Mouse (Mus musculus): ENCODE data around the gene Clmn. TPM values are rescaled to one million over a fixed set of nuclear protein-coding genes. Genes with fewer than 3 reads are reported as not detected.
"Not testable (repeated sequence)": the region's sequence is repeated elsewhere in the genome, so short reads cannot be mapped to it uniquely, and the experiment has no call there.

Gene Clmn
- total RNA-seq, 2 experiments from 2014 or later, result 1.8 to 3.2 TPM

GRCm38 (mm10) chr12:104733165-104733564 is 131.7 kb downstream of the Clmn start:
- no peak for DNase-seq
- intact Hi-C loops (cut with DNase I), result no loop called here

GRCm38 (mm10) chr12:104731782-104732181 is 133.1 kb downstream of the Clmn start:
- DNase-seq, result no peak
- intact Hi-C loops (cut with DNase I), result no loop called here

GRCm38 (mm10) chr12:104726436-104726835 is 138.4 kb downstream of the Clmn start:
- intact Hi-C loops (cut with DNase I); DNase-seq: not testable (repeated sequence)

- intact Hi-C loops (cut with DNase I), result no loop called here
Observed at GRCm38 (mm10) chr12:104722056-104722455, 142.8 kb downstream of the Clmn start.

GRCm38 (mm10) chr12:104721011-104721410 is 143.9 kb downstream of the Clmn start:
- intact Hi-C loops (cut with DNase I), result no loop called here
- no peak for DNase-seq

More at GRCm38 (mm10) chr12:104722056-104722455, 142.8 kb downstream of the Clmn start:
- DNase-seq, result no peak

- DNase-seq, result no peak
- intact Hi-C loops (cut with DNase I), result loop anchor here (5.0 kb wide), 1 partner anchor 218 kb away; no protein-coding TSS in a partner anchor
Observed at GRCm38 (mm10) chr12:104718956-104719355, 145.9 kb downstream of the Clmn start.

GRCm38 (mm10) chr12:104716409-104716808 is 148.5 kb downstream of the Clmn start:
- no peak for DNase-seq
- intact Hi-C loops (cut with DNase I), result loop anchor here (5.0 kb wide), 1 partner anchor 221 kb away; no protein-coding TSS in a partner anchor

GRCm38 (mm10) chr12:104715453-104715852 is 149.4 kb downstream of the Clmn start:
- DNase-seq, result no peak
- intact Hi-C loops (cut with DNase I), result loop anchor here (5.0 kb wide), 1 partner anchor 222 kb away; no protein-coding TSS in a partner anchor

Other genes starting within 250 kb of the Clmn start
- gene Dicer1, start 113.1 kb downstream of the Clmn start, total RNA-seq (2021), result 10 to 100 TPM; 23.9 to 27.8 TPM
- gene Syne3, start 144.7 kb upstream of the Clmn start, total RNA-seq (2021), result 1 to 10 TPM; 7.2 to 7.8 TPM
- 10 to 100 TPM; 93.2 to 97.0 TPM for gene Glrx5, start 167.6 kb upstream of the Clmn start, total RNA-seq (2021)

Measured in heart, postnatal 36 days (tissue).